Mouse (Mus musculus): ENCODE measurements around the gene Insc. TPM values are rescaled to one million over a fixed set of nuclear protein-coding genes. Genes with fewer than 3 reads are reported as not detected.

Insc gene
- total and polyA plus RNA-seq, 3 experiments = not detected

GRCm38 (mm10) chr7:114890215-114890614 is 146.7 kb downstream of the Insc start:
- Histone ChIP-seq H3K79me2 (ENCODE audit: control insufficient read depth, insufficient read depth, low read length, poor library complexity) (no peaks in the 10 kb centered on the region), H3K27me3 (ENCODE audit: control insufficient read depth in 1 of 2, insufficient read depth in 2 of 2, low read length in 2 of 2) (no peaks in the 10 kb centered on the region), H3K9me3 (replicated peaks; ENCODE audit: insufficient read depth, low read length) (no peaks in the 10 kb centered on the region), H3K27ac (ENCODE audit: control insufficient read depth, low read depth, low read length) (no peak overlapping the region), H3K36me3 (ENCODE audit: control insufficient read depth in 1 of 2, insufficient read depth in 2 of 2, low read length in 2 of 2) (no peaks in the 10 kb centered on the region), H3K9ac (ENCODE audit: control insufficient read depth, low read depth, low read length, poor library complexity, severe bottlenecking) (no peak overlapping the region), H3K4me3 (ENCODE audit: control insufficient read depth in 1 of 2, insufficient read depth in 1 of 2, low read depth in 2 of 2, low read length in 2 of 2) (no peak overlapping the region), H3K4me1 (ENCODE audit: control insufficient read depth in 1 of 2, insufficient read depth in 2 of 2, low read length in 2 of 2) (no peaks in the 10 kb centered on the region)
- DNase-seq (ENCODE audit: low read depth, low spot score) = no peak
- no peak for TF ChIP-seq GATA1 (IDR thresholded peaks at IDR 0.05; ENCODE audit: low read depth, low read length)
- TF ChIP-seq MAZ (IDR thresholded peaks at IDR 0.05; ENCODE audit: low read depth, low read length) = no peak
- no peak for TF ChIP-seq ETS1 (IDR thresholded peaks at IDR 0.05; ENCODE audit: low read depth, low read length)
- TF ChIP-seq MYB (IDR thresholded peaks at IDR 0.05; ENCODE audit: low read depth, low read length) = no peak
- no peak for TF ChIP-seq UBTF (IDR thresholded peaks at IDR 0.05; ENCODE audit: borderline replicate concordance, insufficient read depth, low read depth, low read length)
- no peak for TF ChIP-seq POLR2A (IDR thresholded peaks at IDR 0.05; ENCODE audit: control insufficient read depth in 1 of 2, insufficient read depth in 1 of 2, low read depth in 1 of 2, low read length in 2 of 2, poor library complexity in 1 of 2)
- no peak for TF ChIP-seq ZC3H11A (IDR thresholded peaks at IDR 0.05; ENCODE audit: low read depth, low read length)
- no peak for TF ChIP-seq ELF1 (IDR thresholded peaks at IDR 0.05; ENCODE audit: low read depth, low read length)
- TF ChIP-seq CHD2 (IDR thresholded peaks at IDR 0.05; ENCODE audit: low read length) = no peak
- no peak for TF ChIP-seq USF2 (IDR thresholded peaks at IDR 0.05; ENCODE audit: borderline replicate concordance in 1 of 2, insufficient read depth in 1 of 2, low read depth in 1 of 2, low read length in 2 of 2)
- TF ChIP-seq E2F4 (IDR thresholded peaks at IDR 0.05; ENCODE audit: borderline replicate concordance, low read depth, low read length) = no peak
- no peak for TF ChIP-seq CHD1 (IDR thresholded peaks at IDR 0.05; ENCODE audit: low read depth, low read length)
- no peak for TF ChIP-seq POLR2AphosphoS2 (IDR thresholded peaks at IDR 0.05; ENCODE audit: low read length)
- TF ChIP-seq KAT2A (conservative IDR thresholded peaks at IDR 0.05; ENCODE audit: low read depth, low read length) = no peak
- TF ChIP-seq EP300 (IDR thresholded peaks at IDR 0.05; ENCODE audit: low read depth in 1 of 2, low read length in 2 of 2) = no peak
- TF ChIP-seq RAD21 (IDR thresholded peaks at IDR 0.05; ENCODE audit: low read depth, low read length) = no peak
- no peak for TF ChIP-seq MXI1 (IDR thresholded peaks at IDR 0.05; ENCODE audit: low read depth, low read length)

- TF ChIP-seq NRF1 (IDR thresholded peaks at IDR 0.05; ENCODE audit: insufficient read depth, low read depth, low read length, poor library complexity, severe bottlenecking) (no peak), MAFK (IDR thresholded peaks at IDR 0.05; ENCODE audit: borderline replicate concordance, low read depth, low read length) (no peak), BHLHE40 (IDR thresholded peaks at IDR 0.05; ENCODE audit: borderline replicate concordance, low read depth, low read length) (no peak), ETS1 (IDR thresholded peaks at IDR 0.05; ENCODE audit: low read depth, low read length) (no peak), KAT2A (conservative IDR thresholded peaks at IDR 0.05; ENCODE audit: low read depth, low read length) (no peak), TAL1 (IDR thresholded peaks at IDR 0.05; ENCODE audit: low read length) (no peak), MAZ (IDR thresholded peaks at IDR 0.05; ENCODE audit: low read depth, low read length) (no peak), ZNF384 (IDR thresholded peaks at IDR 0.05; ENCODE audit: low read depth, low read length) (no peak), RAD21 (IDR thresholded peaks at IDR 0.05; ENCODE audit: low read depth, low read length) (no peak), NELFE (IDR thresholded peaks at IDR 0.05; ENCODE audit: low read depth, low read length) (no peak), EP300 (IDR thresholded peaks at IDR 0.05; ENCODE audit: low read depth in 1 of 2, low read length in 2 of 2) (no peak), CHD1 (IDR thresholded peaks at IDR 0.05; ENCODE audit: low read depth, low read length) (no peak), MAX (IDR thresholded peaks at IDR 0.05; ENCODE audit: low read length) (no peak), POLR2AphosphoS2 (IDR thresholded peaks at IDR 0.05; ENCODE audit: low read length) (no peak), SMC3 (IDR thresholded peaks at IDR 0.05; ENCODE audit: low read depth, low read length) (no peak), USF1 (IDR thresholded peaks at IDR 0.05; ENCODE audit: low read depth, low read length) (no peak), ELF1 (IDR thresholded peaks at IDR 0.05; ENCODE audit: low read depth, low read length) (no peak), RCOR1 (IDR thresholded peaks at IDR 0.05; ENCODE audit: low read depth, low read length) (no peak), POLR2A (IDR thresholded peaks at IDR 0.05; ENCODE audit: control insufficient read depth in 1 of 2, insufficient read depth in 1 of 2, low read depth in 1 of 2, low read length in 2 of 2, poor library complexity in 1 of 2) (no peak)
- H3K9ac ChIP-seq (ENCODE audit: control insufficient read depth, low read depth, low read length, poor library complexity, severe bottlenecking) = no peak overlapping the region
- no peaks in the 10 kb centered on the region for H3K36me3 ChIP-seq (ENCODE audit: control insufficient read depth in 1 of 2, insufficient read depth in 2 of 2, low read length in 2 of 2)
- H3K79me2 ChIP-seq (ENCODE audit: control insufficient read depth, insufficient read depth, low read length, poor library complexity) = no peaks in the 10 kb centered on the region
- no peak for DNase-seq (ENCODE audit: low read depth, low spot score)
- no peaks in the 10 kb centered on the region for H3K9me3 ChIP-seq (replicated peaks; ENCODE audit: insufficient read depth, low read length)
- H3K4me3 ChIP-seq (ENCODE audit: control insufficient read depth in 1 of 2, insufficient read depth in 1 of 2, low read depth in 2 of 2, low read length in 2 of 2) = no peak overlapping the region
- no peaks in the 10 kb centered on the region for H3K4me1 ChIP-seq (ENCODE audit: control insufficient read depth in 1 of 2, insufficient read depth in 2 of 2, low read length in 2 of 2)
- no peaks in the 10 kb centered on the region for H3K27me3 ChIP-seq (ENCODE audit: control insufficient read depth in 1 of 2, insufficient read depth in 2 of 2, low read length in 2 of 2)
- H3K27ac ChIP-seq (ENCODE audit: control insufficient read depth, low read depth, low read length) = no peak overlapping the region
Observed at GRCm38 (mm10) chr7:114892618-114893257, 149.2 kb downstream of the Insc start.
